Mouse (Mus musculus): ENCODE measurements around the gene Olfr1048.
"Not testable (repeated sequence)": the region's sequence is repeated elsewhere in the genome, so short reads cannot be mapped to it uniquely, and the experiment has no call there.

Gene Olfr1048

DNA sequence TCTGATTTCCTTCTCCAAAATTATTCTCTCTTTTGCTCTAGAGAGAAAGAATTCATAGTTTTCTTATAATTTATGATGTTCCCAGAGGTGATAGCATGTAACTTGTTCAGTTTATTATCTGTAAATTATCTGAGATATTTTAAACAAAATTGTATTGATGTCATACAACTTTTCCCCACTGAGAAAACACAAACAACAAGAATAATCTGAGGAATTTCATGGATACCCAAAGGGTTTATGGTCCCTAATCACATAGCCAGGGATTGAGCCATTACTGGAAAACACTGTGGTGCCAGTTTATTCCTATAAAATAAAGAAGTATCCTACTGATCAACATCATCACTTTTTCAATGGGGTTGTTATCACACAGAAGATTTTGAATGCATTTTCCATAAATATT is at the start of gene Olfr1048:
TSS of gene Olfr1048 (minus strand) at position 101 of the 400 bp plus-strand sequence.
- DNase-seq (ENCODE audit: low spot score in 2 of 2), result no peak

GRCm38 (mm10) chr2:86278988-86279387 is 38.9 kb upstream of the Olfr1048 start, which contains the start of gene Olfr1051:
TSS of gene Olfr1051 (minus strand) at chr2:86279088.
- DNase-seq (ENCODE audit: low spot score in 2 of 2), result not testable (repeated sequence)

- DNase-seq (ENCODE audit: low spot score in 2 of 2), result not testable (repeated sequence)
These were observed 18.1 kb upstream of the Olfr1048 start, which contains the start of gene Olfr1049 for GRCm38 (mm10) chr2:86258228-86258627. TSS of gene Olfr1049 (minus strand) at chr2:86258328.

DNA sequence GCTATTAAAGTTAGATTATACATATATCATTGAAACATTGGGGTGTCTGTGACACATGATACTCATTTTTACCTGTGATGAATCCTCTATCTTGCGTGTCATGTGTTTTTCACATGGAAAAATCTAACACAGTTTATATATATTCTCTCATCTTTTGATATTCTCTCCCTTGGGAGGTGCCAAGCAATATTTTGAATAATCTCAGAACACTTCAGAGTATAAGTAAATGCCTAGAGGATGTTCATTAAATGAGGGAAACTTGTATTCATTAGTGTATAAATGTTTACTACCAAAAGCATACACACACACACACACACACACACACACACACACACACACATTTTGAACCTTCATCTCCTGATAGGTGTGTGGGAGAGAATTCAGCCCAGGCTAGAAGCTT is 8.8 kb downstream of the Olfr1048 start, which contains the start of gene Olfr1047:
TSS of gene Olfr1047 (minus strand) at position 101 of the 400 bp plus-strand sequence.
- DNase-seq (ENCODE audit: low spot score in 2 of 2), result no peak

- DNase-seq (ENCODE audit: low spot score in 2 of 2), result no peak
These were observed 20.9 kb downstream of the Olfr1048 start, which contains the start of gene Olfr1046 for GRCm38 (mm10) chr2:86219214-86219613. TSS of gene Olfr1046 (minus strand) at chr2:86219314.

DNA sequence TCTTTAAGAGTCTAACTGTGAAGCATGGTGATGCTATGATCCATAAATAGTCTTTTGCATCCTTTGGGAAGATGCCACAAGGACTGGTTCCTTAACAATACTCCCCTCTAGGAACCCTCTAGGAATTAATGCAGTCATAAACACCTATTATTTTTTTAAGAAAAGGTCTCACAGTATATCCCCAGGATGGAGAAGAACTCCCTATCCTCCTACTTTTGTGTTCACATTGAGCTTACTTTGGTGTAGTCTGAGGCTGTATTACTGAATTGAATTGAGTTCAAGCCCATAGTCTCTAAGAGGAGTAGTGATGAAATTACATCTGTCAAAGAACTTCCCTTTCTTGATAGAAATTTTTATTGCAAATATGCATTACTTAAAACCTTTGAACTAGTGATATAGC is 37.2 kb downstream of the Olfr1048 start, which contains the start of gene Olfr1045:
TSS of gene Olfr1045 (minus strand) at position 101 of the 400 bp plus-strand sequence.
- no peak for DNase-seq (ENCODE audit: low spot score in 2 of 2)

DNA sequence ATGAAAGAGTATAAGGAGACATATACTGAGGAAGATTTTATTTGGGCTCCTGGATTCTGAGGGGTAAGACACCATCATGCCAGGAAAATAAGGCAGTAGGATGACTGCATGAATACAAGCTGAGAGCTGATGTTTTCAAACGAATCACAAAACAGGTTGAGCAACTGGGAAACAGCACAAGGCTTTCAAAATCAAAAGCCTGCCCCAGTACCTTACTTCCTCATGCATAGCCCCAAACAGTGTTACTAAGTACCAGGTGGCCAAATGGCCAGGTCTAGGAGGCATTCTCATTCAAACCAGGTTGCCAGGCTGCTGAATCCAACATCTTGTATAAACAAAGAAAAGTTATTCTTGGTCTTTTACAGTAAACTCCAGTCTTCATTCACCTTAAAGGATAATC is 44.2 kb downstream of the Olfr1048 start:
- DNase-seq (ENCODE audit: low spot score in 2 of 2), result no peak

DNA sequence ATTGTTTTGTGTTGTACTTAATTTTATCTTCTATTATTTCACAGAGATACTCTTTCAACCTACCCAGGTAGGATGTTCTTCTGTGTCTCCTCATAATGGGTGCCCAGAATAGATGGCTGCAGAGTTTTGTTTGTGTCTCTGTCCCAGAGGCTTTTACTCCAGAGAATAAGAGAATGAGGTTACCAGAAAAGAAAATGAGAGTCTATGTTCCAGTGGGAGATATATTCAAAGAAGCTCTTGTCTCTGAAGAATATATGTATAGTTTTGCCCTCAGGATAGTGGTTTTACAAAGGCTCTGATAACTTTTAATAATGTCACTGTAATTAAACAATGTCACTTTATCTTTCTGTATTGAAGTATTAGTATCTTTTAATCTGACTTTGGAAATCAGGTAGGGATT is 54.5 kb downstream of the Olfr1048 start, which contains the start of gene Olfr52:
TSS of gene Olfr52 (minus strand) at position 101 of the 400 bp plus-strand sequence.
- DNase-seq (ENCODE audit: low spot score in 2 of 2), result no peak
